Mouse (Mus musculus): ENCODE measurements around the gene Gtf2a1l. TPM values are rescaled to one million over a fixed set of nuclear protein-coding genes. Genes with fewer than 3 reads are reported as not detected.

Gene Gtf2a1l
- polyA plus RNA-seq, 1 experiment from 2014 or later: 0.12 TPM

DNA sequence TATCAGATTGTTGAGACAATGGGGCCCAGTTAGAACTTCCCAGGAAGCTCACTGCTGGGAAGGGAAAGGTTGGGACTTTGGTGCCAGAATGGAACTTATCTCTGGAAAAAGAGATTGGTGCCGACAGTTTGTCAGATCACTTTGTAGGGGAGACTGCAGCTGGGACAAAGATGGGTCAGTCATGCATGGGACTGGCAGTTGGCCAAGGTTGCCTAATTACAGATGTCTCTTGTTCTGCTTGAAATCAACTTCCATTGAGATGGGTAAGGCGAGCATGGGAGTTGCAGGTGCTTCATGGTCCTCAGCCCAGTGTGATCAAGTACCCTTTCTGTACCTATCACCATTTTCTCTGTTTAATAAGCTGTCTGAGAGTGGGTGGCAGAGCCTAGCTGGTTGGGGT is 2.4 kb upstream of the Gtf2a1l start:
- no peak for ATAC-seq
- WGBS: 65% methylated on average over 2 of the region's 2 CpGs

DNA sequence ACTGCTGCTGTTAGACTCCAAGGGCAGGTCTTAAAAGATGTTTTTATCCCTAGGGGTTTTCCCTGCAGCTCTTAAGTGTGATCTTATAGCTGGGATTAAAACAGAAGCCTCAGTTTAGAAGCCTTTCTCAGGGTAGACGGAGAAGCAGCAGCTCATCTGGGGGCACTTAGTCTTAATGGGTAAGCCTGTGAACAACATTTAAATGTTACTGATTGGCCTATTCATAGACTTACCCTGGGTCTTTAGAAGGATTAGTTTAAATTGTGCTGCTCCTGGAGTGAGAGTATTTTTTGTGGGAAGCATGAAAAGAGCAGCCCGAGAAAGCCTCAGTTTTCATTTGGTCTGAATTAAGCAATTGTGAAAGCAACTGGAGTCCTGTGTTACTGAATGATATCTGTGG is 1.5 kb downstream of the Gtf2a1l start:
- peaks cover 14% of the 10 kb centered on the region for H3K4me1 ChIP-seq (replicated peaks)
- H3K4me2 ChIP-seq (replicated peaks): no peak overlapping the region
- H3K27me3 ChIP-seq: peaks cover 5% of the 10 kb centered on the region; the same call in 1 of the 2 replicates
- H3K9ac ChIP-seq (replicated peaks): no peak overlapping the region
- no peak overlapping the region for H3K27ac ChIP-seq
- ATAC-seq: peak; percentile 25; the same call in 1 of the 2 replicates
- WGBS: 11% methylated on average over 2 of the region's 2 CpGs
- H3K4me3 ChIP-seq (replicated peaks): no peak overlapping the region
- no peaks in the 10 kb centered on the region for H3K36me3 ChIP-seq
- H3K9me3 ChIP-seq: no peaks in the 10 kb centered on the region

More for the DNA sequence above, 2.4 kb upstream of the Gtf2a1l start:
- Histone ChIP-seq H3K9ac (replicated peaks) (no peak overlapping the region), H3K27ac (no peak overlapping the region), H3K4me3 (replicated peaks) (no peak overlapping the region), H3K27me3 (peaks cover 5% of the 10 kb centered on the region; the same call in 1 of the 2 replicates), H3K4me1 (replicated peaks) (peaks cover 14% of the 10 kb centered on the region), H3K4me2 (replicated peaks) (no peak overlapping the region), H3K9me3 (no peaks in the 10 kb centered on the region), H3K36me3 (no peaks in the 10 kb centered on the region)

DNA sequence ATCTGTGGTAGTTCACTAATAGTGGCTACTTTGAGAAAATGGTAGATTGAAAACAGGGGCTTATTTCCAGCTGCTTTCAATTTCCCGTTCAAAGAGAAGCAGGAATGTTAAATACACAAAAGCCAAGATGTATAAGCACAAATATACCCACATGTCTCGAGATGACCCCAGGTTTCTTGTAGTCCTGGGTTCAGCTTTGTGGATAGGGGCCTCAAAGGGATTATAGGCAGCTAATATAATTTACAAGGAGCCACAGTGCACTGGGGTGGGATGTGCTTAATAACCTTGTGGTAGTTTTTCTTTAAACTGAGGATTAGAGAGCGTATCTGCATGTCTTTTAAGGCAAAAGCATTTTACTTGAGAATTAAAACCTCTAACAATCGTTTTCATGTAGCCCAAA is 2.3 kb downstream of the Gtf2a1l start:
- peaks cover 14% of the 10 kb centered on the region for H3K4me1 ChIP-seq (replicated peaks)
- no peak overlapping the region for H3K27ac ChIP-seq
- H3K4me2 ChIP-seq (replicated peaks): no peak overlapping the region
- ATAC-seq: no peak
- H3K9me3 ChIP-seq: no peaks in the 10 kb centered on the region
- no peak overlapping the region for H3K4me3 ChIP-seq (replicated peaks)
- H3K27me3 ChIP-seq: peaks cover 5% of the 10 kb centered on the region; the same call in 1 of the 2 replicates
- 40% methylated on average over 4 of the region's 4 CpGs for WGBS
- H3K9ac ChIP-seq (replicated peaks): no peak overlapping the region
- H3K36me3 ChIP-seq: no peaks in the 10 kb centered on the region

DNA sequence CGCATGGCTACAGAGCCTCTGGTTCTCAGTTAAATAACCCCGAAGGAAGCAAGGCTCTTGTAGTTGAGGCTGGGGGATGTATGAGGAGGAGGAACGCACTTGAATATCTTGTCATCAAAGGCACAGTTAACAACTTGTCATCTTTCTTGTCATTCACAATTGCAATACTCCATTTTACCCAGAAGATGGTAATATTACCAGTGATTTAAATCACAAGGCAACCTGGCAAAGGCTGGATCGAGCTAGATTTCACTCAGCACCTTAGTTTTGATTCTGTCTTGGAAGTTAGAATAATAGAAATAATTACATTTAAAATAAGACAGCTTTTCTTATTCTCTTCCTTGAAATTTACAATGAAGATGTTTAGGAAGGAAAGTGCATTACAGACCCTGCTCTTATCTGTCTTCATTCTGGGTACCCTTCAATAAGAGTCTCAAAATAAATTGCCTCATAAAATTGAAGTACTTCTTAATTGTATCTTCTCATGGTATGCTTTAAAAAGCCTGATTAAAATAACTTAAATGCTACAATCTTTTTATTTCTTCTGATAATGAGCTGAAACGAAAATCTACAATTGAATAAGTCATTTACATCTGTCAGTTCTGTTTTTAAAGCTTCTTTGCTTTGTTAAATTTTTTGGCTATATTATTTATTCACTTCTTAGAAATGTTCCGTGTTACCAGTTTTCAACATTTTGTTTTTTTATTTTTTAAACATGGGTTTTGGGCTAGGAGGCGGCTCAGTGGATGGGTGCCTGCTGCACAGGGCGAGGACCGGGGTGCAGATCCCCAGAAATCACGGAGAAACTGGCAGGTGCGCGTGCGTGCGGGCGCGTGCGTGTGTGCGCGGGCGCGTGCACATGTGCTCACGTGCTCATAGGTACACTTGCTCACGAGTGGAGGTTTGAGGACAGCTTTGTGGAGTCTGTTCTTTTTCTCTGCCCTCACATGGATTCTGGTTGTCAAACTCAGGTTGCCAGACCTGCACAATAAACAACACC is 7.2 kb downstream of the Gtf2a1l start:
- Histone ChIP-seq H3K27ac (no peak overlapping the region), H3K9me3 (no peaks in the 10 kb centered on the region), H3K4me3 (replicated peaks) (no peak overlapping the region), H3K36me3 (no peaks in the 10 kb centered on the region), H3K27me3 (no peaks in the 10 kb centered on the region), H3K4me2 (replicated peaks) (no peak overlapping the region), H3K9ac (replicated peaks) (no peak overlapping the region), H3K4me1 (replicated peaks) (0 out of 2 replicates have a peak, but pooled peaks cover 3% of the 10 kb centered on the region)
- ATAC-seq: no peak
- WGBS: 93% methylated on average over 23 of the region's 23 CpGs

DNA sequence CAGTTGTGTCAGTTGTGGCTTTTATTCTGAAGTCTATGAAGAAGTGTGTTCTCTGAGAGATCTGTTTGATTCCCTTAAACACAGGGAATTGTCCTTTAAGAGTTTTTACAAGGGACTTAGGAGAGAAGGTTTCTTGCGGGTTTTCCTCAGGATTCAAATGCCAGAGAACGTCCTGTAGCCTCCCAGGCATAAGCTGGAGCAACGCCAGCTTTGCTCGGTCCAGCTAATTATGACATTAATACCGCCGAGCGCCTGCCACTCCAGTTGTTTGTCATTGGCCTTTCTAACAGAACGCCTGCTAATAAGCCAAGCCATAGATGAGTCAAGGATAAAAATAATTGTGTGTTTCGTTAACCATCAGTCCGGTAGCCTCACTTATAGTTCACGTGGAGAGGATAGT is 19.8 kb downstream of the Gtf2a1l start:
- H3K4me1 ChIP-seq (replicated peaks): peaks cover 4% of the 10 kb centered on the region; the same call in 1 of the 2 replicates
- 51% methylated on average over 11 of the region's 11 CpGs for WGBS
- H3K36me3 ChIP-seq: no peaks in the 10 kb centered on the region
- ATAC-seq: no peak
- no peak overlapping the region for H3K27ac ChIP-seq
- H3K9ac ChIP-seq (replicated peaks): no peak overlapping the region
- no peak overlapping the region for H3K4me2 ChIP-seq (replicated peaks)
- no peak overlapping the region for H3K4me3 ChIP-seq (replicated peaks)
- no peaks in the 10 kb centered on the region for H3K9me3 ChIP-seq
- no peaks in the 10 kb centered on the region for H3K27me3 ChIP-seq

DNA sequence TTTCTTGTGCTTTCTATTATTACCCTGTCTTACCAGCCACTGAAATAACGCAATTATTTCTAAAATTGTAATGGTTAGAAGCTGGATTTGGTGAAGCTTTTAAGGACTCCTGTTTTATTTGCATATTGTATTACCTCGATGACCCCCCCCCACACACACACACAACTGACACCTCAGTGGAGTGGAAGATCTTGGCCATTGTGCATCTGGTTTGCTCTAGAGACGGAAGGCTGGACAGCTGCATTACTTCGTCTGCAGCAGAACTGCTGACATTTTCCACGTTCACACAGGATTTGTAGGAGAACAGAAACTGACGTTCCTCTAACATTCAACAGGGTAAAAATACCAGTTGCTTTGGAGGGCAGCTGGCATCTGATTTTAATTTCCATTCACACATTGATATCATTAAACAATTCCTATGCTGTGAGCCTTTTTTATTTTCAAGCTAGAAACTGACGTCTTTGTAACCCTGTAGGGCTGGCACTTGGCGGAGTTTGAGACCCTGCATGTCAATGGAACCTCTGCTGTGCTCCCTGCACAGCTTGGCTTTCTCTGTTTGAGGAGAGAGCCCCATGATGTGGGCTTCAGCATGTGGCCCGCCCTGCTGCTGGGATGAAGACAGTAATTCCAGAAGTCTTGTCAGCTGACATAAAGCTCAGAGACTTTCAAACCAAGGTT is 28.3 kb downstream of the Gtf2a1l start:
- no peaks in the 10 kb centered on the region for H3K27me3 ChIP-seq
- H3K9ac ChIP-seq (replicated peaks): no peak overlapping the region
- no peak overlapping the region for H3K4me2 ChIP-seq (replicated peaks)
- no peak for ATAC-seq
- no peak overlapping the region for H3K27ac ChIP-seq
- no peak overlapping the region for H3K4me3 ChIP-seq (replicated peaks)
- peaks cover 9% of the 10 kb centered on the region for H3K4me1 ChIP-seq (replicated peaks)
- no peaks in the 10 kb centered on the region for H3K9me3 ChIP-seq
- WGBS: 43% methylated on average over 9 of the region's 9 CpGs
- no peaks in the 10 kb centered on the region for H3K36me3 ChIP-seq

DNA sequence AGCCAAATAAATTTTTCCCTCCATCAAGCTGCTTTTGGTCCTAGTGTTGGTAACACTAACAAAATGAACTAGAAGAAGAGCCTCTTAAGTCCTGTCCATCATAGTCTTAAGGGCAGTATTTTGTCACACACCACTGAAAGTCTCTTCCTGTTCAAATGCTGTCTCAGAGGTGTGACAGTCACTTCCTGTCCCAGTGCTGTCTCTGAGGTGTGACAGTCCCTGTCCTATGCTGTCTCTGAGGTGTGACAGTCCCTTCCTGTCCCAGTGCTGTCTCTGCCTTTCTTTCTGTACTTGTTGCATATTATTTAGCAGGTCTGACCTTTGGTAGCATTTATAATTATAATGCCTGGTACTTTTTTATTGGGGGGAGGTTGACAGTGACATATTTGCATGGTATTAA is 32.4 kb downstream of the Gtf2a1l start:
- Histone ChIP-seq H3K9me3 (no peaks in the 10 kb centered on the region), H3K4me2 (replicated peaks) (no peak overlapping the region)
- no peak for ATAC-seq

DNA sequence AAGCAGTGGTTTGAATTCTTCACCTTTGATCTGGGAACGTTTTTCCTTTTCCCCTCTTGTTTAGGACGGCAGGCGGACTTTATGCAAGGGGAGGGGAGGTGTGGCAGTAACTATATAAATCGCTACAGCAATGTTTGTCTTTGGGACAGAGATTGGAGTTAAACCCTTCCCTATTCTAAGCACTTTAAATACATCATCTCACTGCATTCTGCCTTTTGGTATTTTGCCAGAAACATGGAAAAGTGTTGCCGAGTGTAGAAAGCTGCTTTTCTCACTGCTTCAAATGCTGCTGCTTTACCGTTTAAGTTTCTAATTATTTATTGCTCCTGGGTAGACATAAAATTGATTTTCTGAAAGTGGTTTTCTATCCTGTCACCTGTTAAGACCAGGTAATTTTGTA is 33.9 kb downstream of the Gtf2a1l start:
- WGBS: 36% methylated on average over 6 of the region's 6 CpGs
- no peak overlapping the region for H3K27ac ChIP-seq

More for the DNA sequence above, 32.4 kb downstream of the Gtf2a1l start:
- H3K27ac ChIP-seq: no peak overlapping the region
- H3K27me3 ChIP-seq: no peaks in the 10 kb centered on the region
- no peak overlapping the region for H3K4me3 ChIP-seq (replicated peaks)
- H3K36me3 ChIP-seq: no peaks in the 10 kb centered on the region
- H3K4me1 ChIP-seq (replicated peaks): peaks cover 9% of the 10 kb centered on the region
- no peak overlapping the region for H3K9ac ChIP-seq (replicated peaks)

DNA sequence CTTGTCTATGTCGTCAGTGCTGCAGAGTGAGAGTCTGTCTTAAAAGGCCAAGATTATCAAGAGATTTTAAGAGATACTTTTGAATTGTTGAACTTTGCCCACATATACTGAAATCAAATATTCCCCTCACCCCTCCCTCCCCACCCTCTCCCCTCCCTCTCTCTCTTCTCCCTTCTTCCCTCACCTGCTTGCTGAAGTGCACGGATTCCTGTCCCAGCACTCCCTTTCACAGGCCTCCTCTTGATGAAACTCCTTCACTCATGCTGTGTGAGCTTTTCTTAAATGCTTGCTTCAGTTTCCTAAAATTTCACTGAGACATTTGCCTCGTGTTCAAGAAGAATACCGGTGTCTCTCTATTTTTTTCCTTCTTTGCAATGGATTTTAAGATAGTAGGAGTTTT is 34.7 kb downstream of the Gtf2a1l start:
- Histone ChIP-seq H3K9me3 (no peaks in the 10 kb centered on the region), H3K4me2 (replicated peaks) (no peak overlapping the region), H3K36me3 (no peaks in the 10 kb centered on the region), H3K4me3 (replicated peaks) (no peak overlapping the region), H3K27me3 (no peaks in the 10 kb centered on the region), H3K4me1 (replicated peaks) (peaks cover 10% of the 10 kb centered on the region), H3K27ac (no peak overlapping the region), H3K9ac (replicated peaks) (no peak overlapping the region)
- 50% methylated on average over 4 of the region's 4 CpGs for WGBS
- no peak for ATAC-seq

More for the DNA sequence above, 33.9 kb downstream of the Gtf2a1l start:
- ATAC-seq: no peak
- H3K27me3 ChIP-seq: no peaks in the 10 kb centered on the region
- no peak overlapping the region for H3K4me2 ChIP-seq (replicated peaks)
- peaks cover 10% of the 10 kb centered on the region for H3K4me1 ChIP-seq (replicated peaks)
- H3K36me3 ChIP-seq: no peaks in the 10 kb centered on the region
- no peak overlapping the region for H3K4me3 ChIP-seq (replicated peaks)
- no peaks in the 10 kb centered on the region for H3K9me3 ChIP-seq
- no peak overlapping the region for H3K9ac ChIP-seq (replicated peaks)

DNA sequence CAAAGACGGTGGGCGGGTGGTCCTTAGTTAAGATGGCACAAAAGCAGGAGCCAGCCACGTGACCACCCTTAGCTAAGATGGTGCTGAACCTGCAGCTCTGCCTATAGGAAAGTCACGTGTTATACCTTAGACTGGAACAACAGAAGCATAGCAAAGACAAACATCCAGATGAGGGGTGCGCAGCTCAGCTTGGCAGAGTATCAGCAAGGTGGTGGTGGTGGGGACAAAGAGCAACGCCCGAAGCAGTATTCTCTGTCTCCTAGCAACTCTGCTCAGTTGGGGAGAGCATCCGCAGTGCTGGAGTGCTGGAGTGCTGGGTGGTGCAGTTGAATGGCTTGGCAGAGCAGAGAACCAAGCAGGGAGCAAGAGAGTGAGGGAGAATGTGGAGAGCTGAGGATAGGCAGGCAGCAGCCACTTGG is 37.8 kb downstream of the Gtf2a1l start:
- no peaks in the 10 kb centered on the region for H3K9me3 ChIP-seq
- no peak overlapping the region for H3K9ac ChIP-seq (replicated peaks)
- peak; percentile 79 for ATAC-seq
- WGBS: 17% methylated on average over 8 of the region's 8 CpGs
- H3K4me3 ChIP-seq (replicated peaks): no peak overlapping the region
- H3K27me3 ChIP-seq: no peaks in the 10 kb centered on the region
- H3K4me1 ChIP-seq (replicated peaks): peaks cover 10% of the 10 kb centered on the region
- no peak overlapping the region for H3K27ac ChIP-seq
- H3K4me2 ChIP-seq (replicated peaks): no peak overlapping the region
- no peaks in the 10 kb centered on the region for H3K36me3 ChIP-seq

DNA sequence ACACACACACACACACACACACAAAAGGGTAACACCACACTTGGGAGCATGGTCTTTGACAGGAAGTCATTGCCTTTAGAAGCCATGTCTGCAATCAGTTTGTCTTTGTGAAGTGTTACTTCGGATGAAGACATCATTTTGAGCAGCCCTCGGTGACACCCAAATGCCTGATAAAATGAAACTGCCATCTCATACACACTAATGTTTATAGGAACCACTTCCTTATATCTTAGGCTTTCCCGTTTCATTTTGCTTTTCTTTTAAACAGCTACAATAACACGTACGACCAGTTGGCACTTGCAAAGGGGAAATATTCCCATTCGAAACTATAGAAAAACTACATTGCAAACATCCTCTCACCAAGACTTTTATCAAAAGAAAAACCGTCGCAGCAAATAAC is 81.2 kb downstream of the Gtf2a1l start:
- 59% methylated on average over 8 of the region's 8 CpGs for WGBS
- no peaks in the 10 kb centered on the region for H3K36me3 ChIP-seq
- H3K4me2 ChIP-seq (replicated peaks): no peak overlapping the region; the same call in 1 of the 2 replicates

More for the DNA sequence above, 81.2 kb downstream of the Gtf2a1l start:
- no peak for ATAC-seq
- Histone ChIP-seq H3K9me3 (no peaks in the 10 kb centered on the region; the same call in 1 of the 2 replicates), H3K27me3 (peaks cover 4% of the 10 kb centered on the region), H3K4me1 (replicated peaks) (peaks cover 35% of the 10 kb centered on the region), H3K4me3 (replicated peaks) (no peak overlapping the region), H3K9ac (replicated peaks) (no peak overlapping the region), H3K27ac (no peak overlapping the region)
